Mouse (Mus musculus): ENCODE results near the gene Plb1.

DNA sequence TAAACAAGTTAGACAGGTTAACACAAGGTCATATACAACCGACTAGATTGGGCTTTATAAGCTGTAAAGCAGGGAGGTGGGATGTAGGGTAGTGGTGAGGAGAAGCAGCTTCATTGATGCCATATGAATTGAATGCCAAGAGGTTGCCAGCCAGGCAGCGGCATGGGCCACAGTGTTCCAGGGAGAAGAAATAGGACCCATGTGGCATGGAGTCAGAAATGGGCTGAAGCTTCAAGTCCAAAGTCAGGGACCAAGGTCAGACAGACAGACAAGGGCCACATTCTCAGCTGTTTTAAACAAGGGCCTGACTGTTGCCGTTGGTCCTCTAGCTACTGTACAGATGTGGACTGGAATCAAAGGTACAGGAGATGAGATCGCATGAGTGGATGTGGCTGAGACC lies 128.0 kb downstream of the Plb1 start:
- TF ChIP-seq FLI1 (IDR thresholded peaks at IDR 0.05; ENCODE audit: low read length), result no peak
- TF ChIP-seq GATA1 (IDR thresholded peaks at IDR 0.05; ENCODE audit: borderline replicate concordance, low read length), result no peak

Data from megakaryocyte, embryonic 14.5 days (primary cell).